Mouse (Mus musculus) Muller cell, postnatal 12 days (primary cell): Measurements from ENCODE around the gene U2surp.

Experiments used
- DNase-seq: peaks from one replicate; pipeline ENCODE4 v3.0.0-alpha.2; 2015; ENCODE audit errors: inconsistent ontology term

U2surp gene

DNA sequence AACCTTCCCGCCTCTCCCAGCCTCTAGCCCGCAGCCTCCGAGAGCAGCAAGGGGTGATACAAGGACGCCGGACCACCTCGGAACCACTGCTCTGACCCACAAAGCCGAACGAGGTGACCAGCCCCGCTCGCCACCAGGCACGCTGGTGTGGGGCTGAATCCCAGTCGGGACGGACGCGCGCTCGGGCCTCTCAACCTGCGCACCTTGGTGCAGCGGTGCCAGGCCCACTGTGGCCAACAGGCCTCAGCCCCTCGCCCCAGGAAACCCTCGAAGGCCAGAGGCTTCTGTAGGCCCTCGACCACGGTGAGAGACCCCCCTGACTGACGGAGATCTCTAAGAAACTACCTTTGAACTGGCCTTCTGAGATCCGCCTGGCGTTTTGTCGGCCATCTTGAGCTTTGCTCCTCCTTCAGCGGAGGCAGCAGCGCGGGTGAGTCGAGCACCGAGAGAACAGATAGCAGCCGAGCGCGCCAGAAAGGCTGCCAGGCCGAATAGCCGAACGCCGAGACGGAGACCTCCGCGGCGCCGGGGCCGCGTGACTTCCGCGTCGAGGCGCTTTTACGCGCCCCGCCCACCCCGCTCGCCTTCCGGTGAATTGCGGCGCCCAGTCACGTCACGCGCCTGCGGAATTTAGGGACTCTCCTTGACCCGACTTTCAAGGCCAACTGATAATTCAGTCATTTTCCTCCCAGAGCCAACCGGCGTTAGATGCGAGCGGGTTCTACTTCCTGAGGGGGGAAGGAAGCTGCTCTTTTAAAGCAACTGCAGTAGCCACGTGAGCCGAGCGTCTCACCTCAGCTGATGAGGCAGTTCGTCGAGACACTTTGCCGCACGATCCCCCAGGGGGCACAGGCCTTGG is at the start of gene U2surp:
Gene U2surp (minus strand): TSS at position 525 of the 859 bp plus-strand sequence.
- DNase-seq: peak; percentile 97

DNA sequence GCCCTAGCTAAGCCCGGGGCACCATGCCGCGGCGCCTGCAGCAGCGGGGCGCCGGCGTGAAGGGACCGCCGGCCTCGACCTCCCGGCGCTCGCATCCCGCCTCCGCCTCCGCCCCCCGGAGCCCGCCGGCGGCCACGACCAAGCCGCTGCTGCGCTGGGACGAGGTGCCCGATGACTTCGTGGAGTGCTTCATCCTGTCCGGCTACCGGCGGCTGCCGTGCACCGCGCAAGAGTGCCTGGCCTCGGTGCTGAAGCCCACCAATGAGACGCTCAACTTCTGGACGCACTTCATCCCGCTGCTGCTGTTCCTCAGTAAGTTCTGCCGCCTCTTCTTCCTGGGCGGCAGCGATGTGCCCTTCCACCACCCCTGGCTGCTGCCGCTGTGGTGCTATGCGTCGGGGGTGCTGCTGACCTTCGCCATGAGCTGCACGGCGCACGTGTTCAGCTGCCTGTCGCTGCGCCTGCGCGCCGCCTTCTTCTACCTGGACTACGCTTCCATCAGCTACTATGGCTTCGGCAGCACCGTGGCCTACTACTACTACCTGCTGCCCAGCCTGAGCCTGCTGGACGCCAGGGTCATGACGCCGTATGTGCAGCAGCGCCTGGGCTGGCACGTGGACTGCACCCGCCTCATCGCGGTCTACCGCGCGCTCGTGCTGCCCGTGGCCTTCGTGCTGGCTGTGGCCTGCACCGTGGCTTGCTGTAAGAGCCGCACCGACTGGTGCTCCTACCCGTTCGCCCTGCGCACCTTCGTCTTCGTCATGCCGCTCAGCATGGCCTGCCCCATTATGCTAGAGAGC is 48.3 kb upstream of the U2surp start:
- peak; percentile 33 for DNase-seq

DNA sequence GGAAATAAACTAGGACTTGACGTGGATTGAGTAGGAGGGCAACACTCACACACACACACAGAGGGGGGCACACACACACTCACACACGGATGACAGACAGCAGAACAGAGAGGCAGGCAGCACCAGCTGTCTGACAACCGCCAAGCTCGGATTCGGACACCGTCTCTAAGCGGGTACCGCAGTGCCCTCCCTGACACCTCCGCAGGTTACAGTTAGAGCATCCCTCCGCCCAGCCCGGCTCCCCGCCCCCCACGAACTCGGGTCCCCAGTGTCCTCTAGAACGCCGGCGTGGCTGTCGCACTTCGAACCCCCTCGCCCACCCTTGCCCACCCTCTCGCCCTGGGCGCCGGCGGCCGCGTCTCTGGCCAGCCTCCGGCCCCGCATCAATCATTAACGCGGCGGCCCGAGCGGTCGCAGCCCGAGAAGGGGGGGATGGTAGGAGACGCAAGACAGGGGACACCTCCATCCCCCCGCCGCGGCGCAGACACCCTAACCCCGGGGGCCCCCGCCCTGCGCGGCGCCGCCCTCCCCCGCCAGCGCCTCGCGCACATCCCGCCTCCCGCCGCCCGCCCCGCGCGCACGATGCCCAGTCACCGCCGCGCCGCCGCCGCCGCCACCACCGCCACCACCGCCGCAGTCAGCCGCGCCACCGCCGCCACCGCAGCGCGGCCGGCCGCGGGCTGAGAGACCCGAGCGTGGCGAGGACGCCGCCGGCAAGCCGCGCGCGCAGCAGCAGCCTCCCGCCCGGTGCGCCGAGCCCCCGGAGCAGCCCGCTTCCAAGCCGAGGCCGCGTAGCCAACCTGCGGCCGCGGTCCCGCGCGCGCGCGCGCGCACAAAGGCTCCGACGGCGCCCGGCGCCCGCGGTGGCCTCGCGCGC is 47.5 kb upstream of the U2surp start, which contains the start of gene Paqr9:
Gene Paqr9 (plus strand): TSS at position 599 of the 877 bp plus-strand sequence.
- peak; percentile 36 for DNase-seq

DNA sequence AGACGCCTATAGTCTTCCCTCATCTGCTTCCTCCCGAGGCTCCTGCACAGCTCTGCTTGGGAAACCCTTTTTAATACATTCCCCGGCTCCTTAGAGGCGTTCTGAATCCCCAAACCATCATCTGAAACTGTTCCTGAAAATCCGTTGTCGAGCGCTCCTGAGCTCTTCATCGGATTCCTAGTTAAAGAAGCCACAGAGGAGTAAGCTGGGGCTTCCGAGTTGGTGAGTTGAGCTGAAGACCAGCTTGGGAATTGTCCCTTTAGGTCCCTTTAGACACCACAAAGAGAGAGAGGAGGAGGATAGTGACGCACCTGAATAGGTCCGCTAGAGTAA is 46.9 kb upstream of the U2surp start:
- DNase-seq: no peak

DNA sequence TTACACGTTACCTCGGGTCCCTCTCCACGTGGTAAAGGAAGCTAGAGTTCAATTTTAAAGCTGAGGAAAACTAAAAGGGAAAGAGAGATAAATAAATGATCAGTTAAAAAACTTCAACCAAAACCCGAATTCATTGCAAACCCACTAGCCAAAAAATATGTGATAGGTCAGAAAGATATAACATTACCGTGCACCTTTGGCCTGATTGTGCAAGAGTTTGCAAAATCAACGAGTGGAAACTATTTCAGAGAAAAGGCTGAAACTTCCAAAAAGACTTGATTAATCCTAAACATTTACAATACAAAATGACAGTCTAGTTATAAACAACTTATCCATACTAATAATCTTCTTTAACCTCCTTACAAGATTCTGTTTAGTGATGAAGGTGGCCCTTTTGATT is 45.9 kb upstream of the U2surp start:
- DNase-seq: no peak

DNA sequence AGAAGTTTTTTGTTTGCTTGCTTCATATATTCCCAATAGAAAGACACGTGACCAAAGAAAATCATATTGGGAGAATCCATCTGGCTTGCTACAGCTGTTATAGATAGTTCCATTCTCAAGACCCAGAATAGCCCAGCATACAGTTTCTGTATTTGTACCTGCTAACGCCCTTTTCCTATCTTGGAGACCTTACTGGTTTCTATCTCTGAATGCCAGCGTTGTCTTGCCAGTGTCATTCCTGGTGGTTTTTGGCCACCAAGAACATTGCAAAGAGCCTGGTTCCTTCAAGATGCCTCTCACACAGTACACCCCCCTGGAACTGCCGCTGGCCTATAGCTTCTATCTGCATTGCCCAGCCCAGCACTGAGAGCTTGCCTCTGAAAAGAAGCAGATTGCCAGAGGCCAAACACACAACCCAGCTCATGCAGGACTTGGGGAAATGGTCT is 44.3 kb upstream of the U2surp start:
- DNase-seq: no peak

DNA sequence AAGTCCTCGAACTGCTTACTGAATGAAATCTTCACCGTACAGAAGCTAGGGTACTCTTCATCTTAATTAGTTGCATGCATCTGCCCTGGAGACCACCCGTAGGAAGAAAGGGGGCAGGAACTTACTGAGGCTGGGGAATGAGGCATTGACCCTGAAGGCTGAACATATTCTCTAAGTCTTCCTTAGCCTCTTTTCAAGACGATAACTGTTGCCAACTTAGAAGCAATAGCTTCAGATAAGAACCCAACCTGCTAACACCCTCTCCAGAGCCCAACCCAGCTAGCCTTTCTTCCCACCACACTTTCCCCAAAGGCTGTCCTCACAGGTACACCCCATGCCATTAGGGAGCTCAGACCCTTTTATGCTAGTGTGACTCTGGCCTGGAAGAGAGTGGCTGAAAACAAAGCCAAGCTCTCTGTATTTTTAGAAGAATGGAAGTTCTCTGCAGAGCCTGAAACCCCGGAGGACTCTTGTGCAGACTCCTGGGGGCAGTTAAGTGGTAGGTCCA is 43.5 kb upstream of the U2surp start:
- DNase-seq: no peak

- DNase-seq: no peak
Measured at GRCm38 (mm10) chr9:95554231-95555221, 42.7 kb upstream of the U2surp start.

GRCm38 (mm10) chr9:95552175-95552705 is 40.4 kb upstream of the U2surp start:
- DNase-seq: no peak

DNA sequence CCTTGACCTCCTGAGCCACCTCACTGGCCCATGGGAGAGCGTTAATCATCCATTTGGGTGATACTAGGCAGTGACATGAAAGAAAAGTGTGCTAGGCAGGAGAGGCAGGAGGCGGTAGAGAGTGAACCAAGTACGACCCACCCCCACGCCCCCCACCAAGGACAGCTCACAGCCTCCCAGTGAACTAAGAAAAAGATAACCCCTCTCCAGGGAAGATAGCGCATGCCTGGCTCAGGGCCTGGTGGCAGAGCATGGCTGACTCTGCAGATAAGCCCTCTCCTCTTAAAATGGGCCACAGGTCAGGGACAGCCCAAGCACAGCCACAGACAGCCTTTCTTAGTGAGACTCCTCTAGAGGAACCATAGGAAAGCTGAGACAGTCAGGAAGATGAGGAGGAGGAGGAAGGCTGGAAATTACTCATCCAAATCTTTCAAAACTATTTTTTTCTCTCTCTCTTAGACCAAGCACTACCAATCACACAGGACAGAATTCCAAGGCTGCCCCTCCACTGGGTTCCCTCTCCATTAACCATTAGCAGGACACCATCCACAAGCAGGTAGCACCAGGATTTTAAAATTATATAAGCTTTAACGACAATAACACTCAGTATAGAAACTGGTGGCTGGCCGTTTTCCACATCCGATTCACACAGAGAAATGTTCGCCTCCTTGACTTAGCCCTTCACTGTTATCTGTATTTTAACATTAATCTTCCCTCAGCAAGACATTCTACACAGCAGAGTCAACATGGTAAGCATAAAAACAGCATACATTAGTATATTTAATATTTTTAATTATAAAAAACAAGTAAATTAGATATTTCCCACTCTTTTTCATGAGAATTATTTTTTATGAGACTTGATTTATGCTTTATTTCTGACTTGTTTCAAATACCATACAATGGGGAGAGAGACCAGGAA is 39.3 kb upstream of the U2surp start:
- no peak for DNase-seq

- no peak for DNase-seq
Measured at GRCm38 (mm10) chr9:95549626-95550411, 38.0 kb upstream of the U2surp start.

DNA sequence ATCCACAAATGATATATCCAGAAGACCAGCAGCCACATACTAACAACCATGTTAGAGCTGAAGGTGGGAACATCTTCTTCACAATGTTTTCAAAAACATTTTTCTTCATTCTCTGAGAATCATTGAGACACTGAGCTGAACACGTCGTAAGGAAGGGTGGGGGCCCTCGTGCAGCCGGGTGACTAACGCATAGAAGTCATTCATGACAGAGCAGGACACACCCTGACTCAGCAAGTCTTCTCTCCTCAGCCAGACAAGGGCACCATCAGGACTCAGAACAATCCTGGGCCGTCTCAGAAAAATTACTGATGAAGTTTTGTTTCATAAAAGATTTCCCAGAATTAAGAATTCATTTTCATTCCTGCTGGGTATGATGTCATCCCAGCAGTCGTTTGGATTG is 34.9 kb upstream of the U2surp start:
- no peak for DNase-seq

- DNase-seq: no peak
Measured at GRCm38 (mm10) chr9:95544598-95544997, 32.8 kb upstream of the U2surp start.

DNA sequence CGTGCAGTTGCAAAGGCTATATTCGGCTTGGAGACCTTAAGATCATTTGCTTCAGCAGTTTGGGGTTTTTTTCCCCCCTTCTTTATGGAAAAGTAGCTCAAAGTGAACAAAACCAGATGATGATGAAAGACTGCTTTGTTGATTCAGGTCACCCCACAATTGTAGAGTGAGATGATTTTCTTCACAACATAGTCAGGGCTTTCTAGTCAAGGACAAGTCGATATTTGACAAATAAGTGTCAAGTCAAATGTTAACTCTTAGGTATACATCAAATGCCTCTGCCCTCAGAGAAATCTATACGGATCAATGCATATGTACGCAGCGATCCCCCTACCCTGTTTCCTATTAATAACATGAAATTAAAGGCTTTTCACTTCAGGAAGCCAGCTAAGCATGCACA is 30.7 kb upstream of the U2surp start:
- DNase-seq: no peak

GRCm38 (mm10) chr9:95541650-95542432 is 30.0 kb upstream of the U2surp start:
- no peak for DNase-seq

DNA sequence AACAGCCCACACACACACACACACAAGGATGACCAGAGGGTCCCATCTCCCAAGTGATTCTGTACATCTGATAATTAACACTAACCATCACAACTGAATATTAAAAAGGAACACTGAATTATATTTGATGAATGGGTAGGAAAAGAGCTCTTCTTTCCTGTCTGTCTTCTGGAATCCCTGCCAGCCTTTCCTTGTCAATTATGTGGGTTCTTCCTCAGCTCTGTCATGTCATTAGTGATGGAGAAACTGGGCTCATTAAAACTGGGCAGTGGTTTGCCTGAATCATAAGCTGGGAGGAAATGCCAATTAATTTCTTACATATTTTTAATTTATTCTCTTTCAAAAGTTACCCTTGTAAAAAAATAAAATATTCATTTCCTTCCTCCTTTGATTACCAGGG is 29.4 kb upstream of the U2surp start:
- peak; percentile 78 for DNase-seq

- no peak for DNase-seq
Measured at GRCm38 (mm10) chr9:95540487-95540886, 28.7 kb upstream of the U2surp start.
